Mouse (Mus musculus): Measurements from ENCODE around the gene Slc22a5.
"Not testable (repeated sequence)": the region's sequence is repeated elsewhere in the genome, so short reads cannot be mapped to it uniquely, and the experiment has no call there.

Slc22a5 gene

DNA sequence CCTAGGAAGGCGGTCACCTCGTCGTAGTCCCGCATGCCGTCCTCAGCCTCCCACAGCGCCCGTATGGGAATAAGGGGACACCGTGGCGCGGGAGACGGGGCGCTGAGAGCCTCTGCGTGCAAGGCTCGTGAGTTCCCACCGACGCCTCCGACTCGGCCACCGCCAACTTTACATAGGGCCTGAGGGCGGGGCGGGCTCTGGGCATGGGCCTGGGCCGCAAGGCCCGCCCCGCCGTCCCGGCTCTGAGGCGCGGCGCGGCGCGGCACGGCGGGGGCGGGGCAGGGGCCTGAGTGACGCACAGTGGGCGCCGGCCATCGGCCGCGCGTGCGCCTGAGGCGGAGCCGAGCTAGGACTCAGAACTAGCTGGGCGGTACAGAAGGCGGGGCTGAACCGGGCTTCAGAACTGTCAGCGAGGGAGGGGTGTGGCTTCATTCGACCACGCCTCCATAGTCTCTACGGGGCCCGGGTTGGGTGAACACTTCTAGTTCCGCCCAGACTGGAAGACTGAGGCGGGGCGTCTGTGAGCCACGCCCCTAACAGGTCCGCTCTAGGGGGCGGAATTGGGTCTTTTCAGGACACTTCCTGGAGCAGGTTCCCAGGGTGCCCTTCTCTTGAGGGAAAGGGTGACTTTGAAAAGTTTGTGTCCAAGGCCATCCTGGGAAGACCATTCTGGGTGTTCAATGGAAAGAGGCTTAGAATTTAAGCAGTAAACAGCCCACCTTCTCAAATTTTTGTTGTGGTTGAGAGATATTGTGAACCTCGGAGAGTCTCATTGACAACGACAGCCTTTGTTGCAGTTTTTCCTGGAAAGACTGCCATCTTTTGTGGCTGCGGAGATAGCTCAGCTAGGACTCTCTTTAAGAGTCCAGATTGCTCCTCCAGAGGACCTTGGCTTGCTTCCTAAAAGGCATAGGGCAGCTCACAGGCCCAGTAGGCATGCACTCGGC is at the start of gene Slc22a5:
Slc22a5 (minus strand) TSS at position 156 of the 947 bp plus-strand sequence.
- peak; percentile 98 to 99 for DNase-seq (ENCODE audit: low spot score in 2 of 2)

DNA sequence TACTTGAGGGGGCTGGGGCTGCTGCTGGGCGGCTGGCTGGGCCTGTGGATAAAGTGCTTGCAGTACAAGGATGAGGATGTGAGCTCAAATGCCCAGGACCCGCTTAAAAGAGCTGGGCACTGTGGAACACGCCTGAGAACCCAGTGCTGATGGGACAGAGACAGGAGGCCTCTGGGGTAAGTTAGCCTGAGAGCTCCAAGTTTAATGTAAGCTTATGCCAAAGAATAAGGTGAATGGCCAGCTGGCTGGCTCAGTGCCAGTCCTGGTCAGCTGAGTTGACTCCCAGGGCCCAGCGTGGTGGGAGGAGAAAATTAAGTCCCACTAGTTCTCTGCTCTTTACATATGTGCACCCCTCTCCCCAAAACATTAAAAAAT is 40.5 kb upstream of the Slc22a5 start:
- DNase-seq (ENCODE audit: low spot score in 2 of 2), result not testable (repeated sequence)

DNA sequence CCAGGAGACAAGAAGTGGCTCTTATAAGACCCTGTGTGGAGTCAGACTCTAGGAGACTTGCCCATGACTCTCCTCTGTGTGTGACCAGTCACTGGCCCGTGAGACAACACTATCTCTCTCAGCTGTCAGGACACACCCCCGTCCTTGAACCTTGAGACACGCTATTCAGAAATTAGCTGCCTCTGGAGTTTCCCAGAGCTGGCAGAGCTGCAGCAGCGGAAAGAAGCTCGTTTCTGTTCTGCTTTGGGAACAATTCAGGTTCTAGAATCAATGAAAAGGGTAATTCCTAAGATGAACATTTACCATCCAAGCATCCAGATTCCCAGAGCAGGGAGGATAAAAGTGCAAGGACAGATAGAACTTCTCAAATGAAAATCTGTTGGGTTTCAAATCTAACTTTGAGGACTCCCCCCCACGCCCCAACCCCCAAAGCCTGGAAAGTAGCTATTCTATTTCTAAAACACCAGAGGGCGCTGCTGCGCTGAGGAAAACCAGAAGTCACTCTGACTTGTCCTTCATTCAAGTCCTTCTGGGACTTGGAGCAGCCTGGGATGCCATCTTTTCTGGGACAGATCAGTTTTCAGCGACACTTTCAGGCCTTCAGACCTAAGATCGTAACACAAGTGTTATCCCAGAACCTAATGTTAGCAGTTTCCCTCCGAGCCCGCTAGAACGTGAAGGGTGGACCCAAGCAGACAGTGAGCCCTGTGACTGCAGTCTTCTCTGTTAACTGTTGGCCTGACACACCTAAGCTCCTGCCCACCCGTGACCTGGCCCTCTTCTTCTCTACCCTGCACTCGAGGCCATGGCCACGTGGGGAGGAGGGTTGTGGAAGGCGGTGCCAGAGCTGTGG is 39.9 kb upstream of the Slc22a5 start:
- peak; percentile 28 to 36 for DNase-seq (ENCODE audit: low spot score in 2 of 2)

DNA sequence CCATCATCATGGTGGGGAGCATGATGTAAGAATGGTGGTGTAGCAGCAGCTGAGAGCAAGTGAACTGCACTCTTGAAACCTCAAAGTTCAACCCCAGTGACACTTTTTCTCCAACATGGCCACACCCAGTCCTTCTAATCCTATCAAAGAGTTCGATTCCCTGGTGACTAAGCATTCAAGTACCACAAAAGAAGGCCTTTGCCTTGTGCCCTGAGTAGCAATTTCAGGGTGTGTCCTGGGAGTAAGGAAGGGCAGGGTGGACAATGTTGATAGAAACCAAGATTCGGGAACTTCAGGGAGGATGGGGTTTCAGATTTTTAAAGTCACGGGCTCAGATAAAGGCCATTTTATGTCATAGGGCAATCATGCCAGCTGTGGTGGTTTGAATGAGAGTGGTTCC is 38.3 kb upstream of the Slc22a5 start:
- DNase-seq (ENCODE audit: low spot score in 2 of 2), result no peak

DNA sequence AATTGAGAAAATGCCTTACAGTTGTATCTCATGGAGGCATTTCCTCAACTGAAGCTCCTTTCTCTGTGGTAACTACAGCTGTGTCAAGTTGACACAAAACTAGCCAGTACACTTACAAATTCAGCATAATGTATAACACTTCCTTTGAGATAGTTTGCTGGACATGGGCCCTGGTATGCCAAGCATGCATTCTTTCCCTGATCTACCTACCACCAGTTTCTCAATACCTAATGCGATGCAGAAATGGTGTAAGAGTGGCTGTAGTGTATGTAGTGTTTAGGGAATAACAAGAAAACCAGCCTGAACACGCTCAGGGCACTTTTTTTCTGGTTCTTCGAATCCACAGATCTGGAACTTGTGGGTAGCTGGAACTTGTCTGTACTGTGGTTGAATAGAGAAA is 37.1 kb upstream of the Slc22a5 start:
- no peak for DNase-seq (ENCODE audit: low spot score in 2 of 2)

DNA sequence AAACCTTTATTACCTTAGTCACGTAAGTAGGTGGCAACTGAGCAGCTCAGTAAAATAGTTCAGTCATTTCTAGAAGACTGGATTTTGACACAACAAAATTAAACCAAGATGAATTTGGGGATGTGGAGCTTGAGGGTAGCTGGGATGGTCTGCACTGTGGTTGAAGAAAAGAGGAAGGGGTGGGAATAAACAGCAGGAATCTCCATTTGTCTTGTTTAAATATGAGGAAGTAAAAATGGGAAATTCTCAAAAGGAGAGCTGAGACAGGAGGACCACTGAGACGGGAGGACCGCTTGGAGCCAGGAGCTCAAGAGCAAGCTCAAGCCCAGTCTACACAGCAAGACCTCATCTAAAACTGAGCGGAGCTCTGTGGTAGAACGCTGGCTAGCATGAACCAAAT is 34.8 kb upstream of the Slc22a5 start:
- DNase-seq (ENCODE audit: low spot score in 2 of 2), result no peak

DNA sequence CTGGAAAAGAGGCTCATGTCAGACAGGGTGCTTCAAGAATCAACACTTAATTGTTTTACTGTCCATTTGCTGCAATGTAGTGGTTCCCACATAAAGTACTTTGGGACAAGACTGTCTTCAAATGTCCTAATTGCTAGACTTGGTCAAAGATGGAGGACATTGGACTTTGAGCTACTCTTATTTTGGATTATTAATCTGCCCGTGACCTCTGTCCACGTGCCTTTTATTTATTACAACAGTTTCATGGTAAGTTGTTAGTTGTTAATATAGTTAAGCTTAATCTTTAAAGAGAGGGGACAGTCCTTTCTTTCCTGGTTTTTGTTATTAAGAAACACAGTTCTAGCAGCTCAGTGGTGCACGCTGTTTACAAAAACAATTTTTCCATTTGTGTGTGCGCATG is 27.4 kb upstream of the Slc22a5 start:
- DNase-seq (ENCODE audit: low spot score in 2 of 2), result no peak

DNA sequence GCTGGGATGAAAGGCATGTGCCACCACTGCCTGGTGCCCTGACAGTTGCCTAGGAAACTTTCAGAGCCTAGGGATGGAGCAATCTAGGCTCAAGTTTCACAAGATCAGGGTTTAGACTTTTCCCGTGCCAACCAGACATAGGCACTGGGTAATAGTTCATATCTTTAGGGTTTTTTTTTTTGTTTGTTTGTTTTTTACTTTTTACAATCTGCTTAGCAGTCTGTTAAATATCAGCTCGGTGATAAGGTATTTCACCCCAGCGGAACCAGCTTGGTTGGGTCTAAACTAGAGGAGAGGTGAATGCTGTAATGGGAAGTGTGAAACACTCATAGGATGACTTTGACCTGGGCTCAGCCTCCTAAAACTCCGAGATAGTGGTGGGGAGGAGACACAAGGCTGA is 19.6 kb upstream of the Slc22a5 start:
- DNase-seq (ENCODE audit: low spot score in 2 of 2), result peak; percentile 28 to 32

DNA sequence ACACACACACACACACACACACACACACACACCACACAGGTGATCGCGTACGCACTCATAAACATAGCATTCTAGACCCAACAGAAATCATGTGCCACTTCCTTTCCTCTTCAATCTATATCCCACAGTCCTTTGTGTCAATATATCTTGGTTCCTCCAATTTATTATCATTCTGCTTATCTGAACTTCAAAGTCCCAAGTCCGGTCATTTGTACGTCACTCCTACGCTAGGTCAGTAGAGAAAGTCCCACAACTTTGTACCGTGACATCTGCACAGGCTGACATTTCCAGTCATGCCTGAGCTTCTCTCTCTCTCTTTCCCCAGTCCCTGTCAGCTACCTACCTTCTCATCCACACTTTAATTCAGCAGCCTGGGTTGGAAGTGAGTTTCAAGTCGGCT is 17.2 kb upstream of the Slc22a5 start:
- no peak for DNase-seq (ENCODE audit: low spot score in 2 of 2)

DNA sequence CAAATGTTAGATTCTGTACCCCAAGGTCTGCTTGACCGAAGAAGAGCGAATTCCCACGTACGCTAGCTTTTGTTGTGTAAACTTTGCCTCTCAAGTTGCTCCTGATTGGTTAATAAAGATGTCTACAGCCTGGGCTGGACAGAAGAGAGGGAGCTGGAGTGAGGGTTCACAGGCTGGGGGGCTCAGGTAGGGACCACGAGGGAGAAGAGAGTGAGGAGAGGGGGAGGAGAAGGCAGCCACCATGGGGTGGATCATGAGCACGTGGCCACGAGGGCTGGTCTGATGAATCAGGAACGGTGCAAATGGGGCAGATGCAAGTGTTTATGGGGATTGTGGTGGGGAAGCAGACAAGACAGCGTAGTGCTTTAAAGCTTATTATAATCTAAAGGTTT is 13.1 kb upstream of the Slc22a5 start:
- DNase-seq (ENCODE audit: low spot score in 2 of 2), result no peak

DNA sequence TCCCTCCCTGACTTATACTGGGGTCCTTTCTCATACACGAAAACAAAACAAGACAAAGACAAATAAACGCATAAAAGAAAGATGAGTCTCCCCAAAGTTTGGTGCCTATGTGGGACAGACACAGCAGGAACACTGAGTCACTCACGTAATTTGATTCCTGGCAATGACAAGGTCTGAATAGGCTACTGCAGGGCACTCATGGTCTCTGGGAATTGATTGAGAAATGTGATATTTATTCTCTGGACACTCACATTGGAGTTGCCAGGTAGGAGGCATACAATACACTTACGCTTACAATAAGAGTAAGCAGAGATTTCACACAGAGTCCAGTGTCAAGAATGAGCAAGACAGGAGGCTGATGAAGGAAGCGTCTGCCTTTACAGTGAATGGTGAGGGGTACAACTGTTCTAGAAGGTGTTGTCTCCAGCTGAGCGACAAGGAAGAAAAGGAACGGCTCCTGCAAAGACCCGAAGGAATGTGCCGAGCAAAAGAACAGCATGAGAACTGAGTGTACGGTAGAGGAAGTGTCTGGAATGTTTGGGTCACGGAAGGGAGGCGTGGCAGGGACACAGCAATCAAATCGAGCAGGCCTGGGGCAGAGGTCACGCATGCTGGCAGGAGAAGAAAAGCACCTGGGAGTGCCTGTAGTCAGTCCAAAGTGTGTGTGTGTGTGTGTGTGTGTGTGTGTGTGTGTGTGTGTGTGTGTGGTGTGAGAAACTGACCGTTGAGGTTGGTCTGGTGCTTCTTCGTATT is 12.5 kb upstream of the Slc22a5 start:
- peak; percentile 53 to 79 for DNase-seq (ENCODE audit: low spot score in 2 of 2)

DNA sequence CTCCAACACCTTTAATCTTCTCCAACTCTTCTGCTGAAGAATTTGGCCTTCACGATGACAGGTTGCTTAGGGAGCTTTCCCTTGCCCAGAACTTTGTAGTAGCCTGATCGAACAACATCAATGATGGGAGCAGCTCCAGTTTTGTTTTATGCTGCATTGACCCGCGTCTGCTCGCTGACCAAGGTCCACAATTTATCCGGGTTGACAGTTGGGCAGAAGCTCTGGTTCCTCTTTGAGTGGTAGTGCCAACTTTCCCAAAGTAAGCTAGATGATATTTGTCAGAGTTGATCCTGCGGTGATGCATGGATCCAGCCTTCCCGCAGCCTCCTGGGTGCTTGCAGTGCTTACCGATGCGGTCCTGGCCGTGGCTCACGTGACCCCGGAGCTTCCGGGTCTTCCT is 11.3 kb upstream of the Slc22a5 start:
- DNase-seq (ENCODE audit: low spot score in 2 of 2), result no peak

DNA sequence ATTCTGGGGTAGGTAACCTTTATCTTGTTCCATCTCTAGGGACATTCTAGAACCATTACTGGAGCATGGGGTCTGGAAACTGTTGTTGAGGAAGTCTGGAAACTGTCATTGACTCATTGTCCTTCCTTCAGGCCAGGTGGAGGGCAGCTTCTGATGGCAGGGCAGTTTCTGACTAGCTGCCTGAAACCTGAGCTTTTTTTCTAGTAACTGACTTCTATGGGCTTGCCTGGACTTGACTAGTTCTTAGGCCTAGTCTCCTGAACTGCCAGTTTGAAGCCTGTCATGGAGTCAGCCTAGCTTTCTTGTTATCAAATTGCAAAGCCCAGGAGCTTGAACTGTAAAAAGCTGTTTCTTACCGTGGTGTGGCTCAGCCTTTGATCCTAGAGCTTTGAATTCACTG is 9.5 kb upstream of the Slc22a5 start:
- no peak for DNase-seq (ENCODE audit: low spot score in 2 of 2)

DNA sequence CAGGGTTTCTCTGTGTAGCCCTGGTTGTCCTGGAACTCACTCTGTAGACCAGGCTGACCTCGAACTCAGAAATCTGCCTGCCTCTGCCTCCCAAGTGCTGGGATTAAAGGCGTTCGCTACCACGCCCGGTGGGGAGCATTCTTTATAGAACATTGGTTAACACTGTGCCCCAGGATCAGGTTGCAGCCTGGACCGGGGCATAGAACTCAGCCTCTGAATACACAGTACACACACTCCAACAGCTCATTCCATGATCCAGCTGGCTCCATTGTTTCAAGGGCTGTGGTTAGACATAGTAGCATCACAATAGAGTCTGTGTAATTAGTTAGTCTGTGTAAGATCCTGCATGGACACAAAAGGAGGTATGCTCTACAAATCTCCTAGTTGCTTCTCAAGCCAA is 8.5 kb upstream of the Slc22a5 start:
- DNase-seq (ENCODE audit: low spot score in 2 of 2), result no peak

DNA sequence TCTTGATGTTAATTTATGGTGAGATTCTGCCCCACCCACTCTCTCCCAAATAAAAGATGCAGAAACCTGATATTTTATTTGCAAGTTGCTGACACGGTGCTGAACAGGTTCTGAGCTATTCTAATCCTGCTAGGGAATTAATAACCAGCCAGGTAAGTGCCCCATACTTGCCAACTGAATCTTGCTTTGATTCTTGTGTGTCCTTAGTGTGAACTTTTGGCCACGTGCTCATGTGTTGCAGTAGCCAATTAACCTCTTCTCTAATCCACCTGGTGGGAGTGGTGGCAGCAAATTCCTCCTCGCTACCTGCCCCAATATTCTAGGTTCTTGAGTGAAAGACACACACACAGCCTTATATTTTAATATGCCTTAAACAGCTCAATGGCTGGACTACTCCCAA is 7.5 kb upstream of the Slc22a5 start:
- no peak for DNase-seq (ENCODE audit: low spot score in 2 of 2)

DNA sequence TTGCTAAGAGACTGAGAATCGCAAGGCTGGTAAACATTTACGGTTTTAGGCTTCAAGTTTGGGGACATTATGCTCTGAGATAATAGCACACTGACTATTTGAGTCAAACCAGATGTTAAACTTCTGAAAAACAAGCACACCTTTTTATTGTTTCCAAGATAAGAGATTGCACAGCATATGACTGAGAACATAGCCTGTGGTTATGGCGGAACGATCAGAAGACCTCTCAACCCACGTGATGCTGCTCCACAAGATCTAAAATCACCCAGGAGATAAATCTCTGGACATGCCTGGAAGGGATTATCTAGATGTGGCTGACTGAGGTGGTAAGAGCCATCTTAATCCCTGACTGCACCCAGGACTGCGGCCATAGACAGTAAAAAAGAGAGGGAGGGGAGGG is 5.5 kb upstream of the Slc22a5 start:
- no peak for DNase-seq (ENCODE audit: low spot score in 2 of 2)

DNA sequence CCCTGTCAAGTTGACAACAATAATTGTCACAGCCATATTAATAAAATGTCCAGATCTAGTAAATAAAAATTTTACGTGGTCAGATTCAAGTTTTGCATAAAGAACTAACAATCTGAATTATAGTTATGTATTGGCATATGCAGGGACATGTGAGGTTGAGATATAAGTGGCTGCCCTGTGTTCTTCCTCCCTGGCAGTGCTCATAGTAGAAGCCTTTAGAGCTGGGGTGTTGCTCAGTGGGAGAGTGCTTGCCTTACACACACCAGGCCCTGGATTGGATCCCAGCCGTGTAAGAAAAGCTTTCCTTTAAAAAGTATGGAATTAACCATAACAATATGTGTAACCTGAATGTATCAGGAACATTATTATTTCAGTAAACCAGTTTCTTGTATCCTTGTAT is 2.0 kb upstream of the Slc22a5 start:
- DNase-seq (ENCODE audit: low spot score in 2 of 2), result no peak

DNA sequence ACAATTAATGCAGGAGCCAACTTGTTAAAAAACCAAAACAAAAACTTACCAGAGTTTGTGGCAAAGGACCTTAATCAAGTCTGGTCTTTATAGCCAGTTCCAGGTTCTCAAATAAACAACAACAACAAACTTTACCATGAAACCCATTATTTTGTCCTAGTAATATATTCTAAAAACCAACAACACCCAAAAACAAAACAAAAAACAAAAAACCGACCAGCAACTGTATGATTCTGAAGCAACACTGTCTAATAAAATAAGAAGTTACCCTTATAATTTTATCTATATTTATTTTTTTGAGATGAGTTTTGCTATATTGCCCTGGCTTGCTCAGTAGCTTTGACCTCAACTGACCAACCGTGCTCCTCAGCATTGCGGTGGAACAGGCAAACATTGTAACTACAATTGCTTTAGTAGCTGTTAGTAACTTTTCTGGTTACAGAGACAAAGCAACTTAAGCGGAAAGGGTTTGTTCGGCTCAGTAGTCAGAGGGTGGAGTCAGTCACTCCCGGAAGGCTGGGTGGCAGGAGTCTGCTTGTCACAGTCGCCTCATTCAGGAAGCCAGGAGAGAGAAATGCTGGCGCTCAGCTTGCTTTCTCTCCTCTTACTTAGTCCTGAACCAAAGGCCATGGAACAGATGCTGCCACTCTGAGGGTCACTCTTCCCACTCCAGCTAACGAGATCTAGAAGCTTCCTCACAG is 1.4 kb upstream of the Slc22a5 start:
- peak in 1 of 2 experiments; percentile 31 for DNase-seq (ENCODE audit: low spot score in 2 of 2)

DNA sequence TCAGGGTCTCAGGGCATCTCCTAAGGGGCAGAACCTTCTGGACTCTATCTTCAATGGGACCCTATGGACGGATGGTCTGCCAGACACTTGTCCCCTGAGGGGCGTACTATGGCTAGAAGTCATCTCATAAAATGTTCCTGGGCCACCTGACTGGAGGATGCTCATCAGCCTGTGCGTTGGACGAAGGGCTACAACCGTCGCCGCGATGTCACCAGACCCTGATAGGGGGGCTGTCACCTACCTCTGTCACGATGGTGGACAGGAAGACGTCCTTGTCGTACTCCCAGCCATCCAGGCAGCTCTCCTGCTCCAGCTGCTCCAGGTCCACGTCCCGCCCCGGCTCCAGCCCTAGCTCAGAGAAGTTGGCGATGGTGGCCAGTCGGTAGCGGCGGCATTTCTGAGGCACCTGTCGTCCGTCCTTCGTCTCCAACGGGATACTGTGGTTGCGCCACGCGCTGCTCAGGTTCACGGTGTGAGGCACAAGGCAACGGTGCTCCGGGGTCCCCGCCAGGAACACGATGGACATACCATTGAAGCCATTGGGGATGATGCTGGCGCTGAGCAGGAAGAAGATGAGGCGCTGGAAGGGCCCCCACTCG is 455 bp downstream of the Slc22a5 start:
- no peak for DNase-seq (ENCODE audit: low spot score in 2 of 2)

DNA sequence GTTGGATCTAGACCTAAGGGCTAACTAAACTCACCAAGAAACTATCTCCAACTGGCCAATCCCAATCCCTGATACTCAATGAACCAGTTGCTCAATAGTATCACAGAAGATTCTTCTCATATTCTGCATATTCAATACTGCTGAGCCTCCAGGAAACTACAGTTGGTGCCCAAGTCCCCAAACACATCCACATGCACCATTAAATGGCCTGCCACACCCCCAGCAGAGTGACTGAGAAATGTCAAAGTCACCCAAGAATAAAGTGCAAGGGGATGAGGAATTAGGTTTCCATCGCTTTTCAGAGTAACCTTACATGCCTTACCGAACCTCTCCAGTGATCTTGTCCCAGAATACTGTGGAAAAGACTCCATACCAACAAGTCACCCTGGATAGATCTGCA is 1.2 kb downstream of the Slc22a5 start:
- DNase-seq (ENCODE audit: low spot score in 2 of 2), result no peak

DNA sequence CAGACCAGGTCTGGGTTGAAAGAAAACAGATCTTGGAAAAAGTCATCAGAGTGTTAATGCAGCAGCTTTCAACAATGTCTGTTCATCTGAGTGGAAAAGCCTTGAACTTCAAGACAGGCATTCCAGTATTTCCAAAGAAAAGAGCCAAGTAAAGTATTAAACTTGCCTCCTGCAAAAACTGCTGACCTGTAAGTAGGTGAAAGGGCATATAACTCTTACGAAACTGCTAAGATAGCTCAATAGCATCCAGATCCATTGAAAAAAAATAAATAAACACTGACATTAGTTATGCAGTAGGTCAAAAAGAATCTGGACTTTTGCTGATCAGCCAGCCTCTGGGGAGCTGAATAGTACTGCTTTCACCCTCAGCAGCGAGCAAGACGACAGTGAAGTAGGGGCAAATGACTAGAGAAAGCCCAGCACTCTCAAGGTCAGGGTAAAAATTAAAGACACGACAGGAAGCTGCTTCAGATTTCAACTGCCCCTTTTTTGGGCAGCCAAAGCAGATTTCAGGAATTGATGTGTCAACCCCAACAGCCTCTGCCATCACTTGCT is 2.3 kb downstream of the Slc22a5 start:
- DNase-seq (ENCODE audit: low spot score in 2 of 2), result no peak
